Mouse (Mus musculus) cerebellum, adult 11 months (tissue): ENCODE measurements around the gene Defb13.
"Not testable (repeated sequence)": the region's sequence is repeated elsewhere in the genome, so short reads cannot be mapped to it uniquely, and the experiment has no call there.

Experiments
- DNase-seq: peaks from one replicate; pipeline ENCODE4 v3.0.0; 2022

Gene Defb13

DNA sequence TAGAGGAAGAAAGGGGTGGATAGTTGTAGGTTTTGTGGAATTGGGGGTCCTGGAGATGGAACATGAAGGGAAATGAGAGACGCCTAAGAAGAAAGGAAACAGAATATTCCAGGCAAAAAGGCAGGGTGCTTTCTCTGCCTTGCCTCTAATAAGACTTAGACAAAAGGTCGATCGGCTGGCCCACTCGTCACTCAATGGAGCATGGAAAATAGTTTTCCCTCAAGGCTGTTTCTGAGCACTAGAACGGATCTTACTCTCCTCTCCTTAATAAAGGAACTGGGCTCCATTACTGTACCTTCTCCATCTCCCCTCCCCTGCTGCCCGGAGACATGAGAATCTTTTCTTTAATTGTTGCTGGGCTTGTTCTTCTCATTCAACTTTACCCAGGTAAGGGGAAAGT lies at the start of gene Defb13:
Defb13 (plus strand) TSS at position 301 of the 400 bp plus-strand sequence.
- DNase-seq: no peak

DNA sequence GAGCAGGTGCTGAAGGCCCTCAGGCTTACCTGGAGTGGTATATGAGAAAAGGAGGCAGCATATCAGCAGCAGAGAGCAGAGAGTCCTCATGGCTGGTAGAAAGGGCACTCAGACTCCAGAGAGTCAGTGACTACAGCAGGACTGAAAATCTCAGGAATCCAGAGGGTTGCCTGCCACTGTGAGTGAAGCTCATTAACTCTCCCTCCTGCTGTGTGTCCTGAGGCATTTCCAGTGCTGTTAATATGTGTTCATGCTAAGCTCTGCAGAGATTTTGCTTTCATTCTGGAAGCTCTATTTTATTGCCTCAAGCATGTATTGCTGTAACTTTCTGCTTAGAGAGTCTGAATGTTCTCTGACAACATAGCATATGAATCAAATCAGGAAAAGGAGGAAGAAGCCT lies 40.3 kb upstream of the Defb13 start, which contains the start of gene Defb11:
Defb11 (minus strand) TSS at position 123 of the 400 bp plus-strand sequence.
- not testable (repeated sequence) for DNase-seq

DNA sequence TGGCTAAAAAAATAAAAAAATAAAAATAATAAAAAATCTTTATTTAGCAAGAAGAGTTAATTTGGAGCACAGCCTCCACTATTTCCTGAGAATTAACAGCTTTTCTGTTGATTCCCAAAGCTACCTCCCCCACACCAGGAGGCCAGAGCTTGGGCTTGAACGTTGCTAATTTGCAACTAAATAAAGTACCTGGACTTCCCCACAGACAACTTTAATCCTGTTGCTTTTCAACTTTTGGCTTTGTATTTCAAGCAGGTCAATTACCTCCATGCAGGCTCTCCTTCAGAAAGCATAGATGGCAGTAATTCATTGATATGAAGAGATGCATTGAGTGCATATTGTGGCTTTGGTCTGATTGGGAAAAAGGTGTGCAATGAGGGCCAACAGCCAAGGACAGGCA lies 34.6 kb upstream of the Defb13 start:
- no peak for DNase-seq

DNA sequence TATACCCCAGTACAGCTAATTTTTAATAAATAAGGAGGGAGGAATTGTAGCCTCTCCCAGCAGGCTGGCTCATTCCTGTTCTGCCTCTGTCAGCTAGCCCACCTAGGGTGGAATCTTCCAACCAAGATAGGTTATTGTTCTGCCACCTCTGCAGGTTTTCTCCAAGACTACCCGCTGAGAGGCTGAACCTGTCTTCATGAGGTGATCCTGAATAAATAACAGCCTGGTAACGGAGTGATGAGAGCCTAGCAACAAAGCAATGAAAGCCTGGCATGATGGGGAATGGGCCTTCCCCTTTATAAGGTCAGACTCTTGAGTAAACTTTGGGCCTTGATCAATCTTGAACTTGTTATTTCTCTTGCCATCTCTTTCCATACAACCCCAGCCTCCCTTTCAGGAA lies 34.0 kb upstream of the Defb13 start:
- no peak for DNase-seq

DNA sequence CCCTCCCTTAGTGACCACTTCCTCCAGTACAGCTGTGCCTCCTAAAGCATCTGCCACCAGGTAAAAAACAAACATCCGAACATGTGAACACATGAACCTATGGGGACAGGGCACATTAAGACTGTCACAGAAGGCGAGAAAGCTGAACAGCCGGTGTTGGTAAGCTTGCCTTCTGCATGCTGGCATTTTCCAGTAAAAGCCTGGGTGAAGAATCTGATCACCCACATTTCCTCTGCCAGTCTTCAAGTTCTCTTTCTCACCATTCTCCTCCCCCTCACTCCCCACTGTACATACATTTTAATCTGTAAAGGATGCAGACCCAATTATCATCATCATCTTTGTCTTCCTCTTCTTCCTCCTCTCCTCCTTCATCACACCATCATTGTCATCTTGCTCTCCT lies 30.9 kb upstream of the Defb13 start:
- DNase-seq: no peak

GRCm38 (mm10) chr8:21930754-21931153 lies 15.8 kb upstream of the Defb13 start:
- not testable (repeated sequence) for DNase-seq

- DNase-seq: no peak
Measured at GRCm38 (mm10) chr8:21932610-21933009, 14.0 kb upstream of the Defb13 start, which contains the start of gene Defb15. Gene Defb15 (minus strand): TSS chr8:21932710.

DNA sequence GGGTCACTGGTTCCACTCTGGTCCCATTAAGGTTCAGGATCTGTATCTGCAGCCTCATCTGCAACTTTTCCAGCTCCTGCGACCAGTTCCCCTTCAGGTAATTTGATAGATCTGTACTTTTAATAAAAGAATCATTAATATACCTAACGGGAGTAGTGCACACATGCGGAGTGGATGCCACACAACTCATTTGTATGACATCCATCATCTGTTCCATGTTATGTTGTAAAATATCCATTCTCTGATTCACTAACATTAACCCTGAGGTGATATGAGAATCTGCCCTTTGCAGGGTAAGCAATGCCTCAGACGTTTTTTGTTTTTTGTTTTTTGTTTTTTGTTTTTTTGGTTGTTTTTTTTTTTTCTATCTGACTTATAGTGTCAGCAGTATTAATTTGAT lies 8.5 kb upstream of the Defb13 start, which contains the start of gene Defb35:
Defb35 (plus strand) TSS at position 301 of the 400 bp plus-strand sequence.
- not testable (repeated sequence) for DNase-seq

GRCm38 (mm10) chr8:21947311-21948017 lies 902 bp downstream of the Defb13 start:
- DNase-seq: no peak

DNA sequence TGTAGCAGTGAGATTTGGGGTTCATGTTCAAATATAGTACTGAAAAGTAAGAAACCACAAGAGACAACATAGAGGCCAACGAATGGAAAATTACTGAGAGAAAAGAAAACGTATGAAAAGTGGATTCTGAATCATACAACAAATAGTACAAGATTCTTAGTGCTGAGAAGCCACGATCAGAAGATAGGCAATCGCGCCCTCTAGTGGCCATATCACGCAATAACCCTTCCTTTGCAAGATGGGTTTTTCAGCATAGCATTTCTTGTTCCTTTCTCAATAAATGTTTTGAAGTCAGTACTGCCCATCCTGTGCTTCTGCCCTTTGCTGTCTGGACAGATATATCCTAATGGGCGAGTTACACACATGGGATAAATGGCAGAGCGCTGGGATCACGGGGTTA lies 8.8 kb downstream of the Defb13 start:
- peak; percentile 4 for DNase-seq

DNA sequence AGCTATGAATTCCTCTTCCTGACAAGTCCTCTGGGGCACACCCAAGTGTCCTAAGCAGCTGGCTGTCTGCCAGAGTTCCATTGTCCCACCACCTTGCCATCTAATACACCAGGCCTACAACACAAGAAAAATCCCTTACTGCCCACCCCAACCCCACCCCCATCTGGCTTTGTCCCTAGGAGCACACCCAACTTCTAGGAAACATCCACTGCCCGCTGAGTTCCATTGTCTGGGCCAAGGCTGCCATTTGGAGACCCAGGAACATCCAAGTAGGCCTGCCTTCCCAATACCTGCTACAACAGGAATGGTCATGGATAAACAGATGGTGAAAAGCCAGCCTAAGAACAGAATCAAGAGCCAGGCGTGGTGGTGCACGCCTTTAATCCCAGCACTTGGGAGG lies 9.8 kb downstream of the Defb13 start:
- DNase-seq: no peak

GRCm38 (mm10) chr8:21958414-21958813 lies 11.9 kb downstream of the Defb13 start, which contains the start of gene Fam90a1a:
Gene Fam90a1a (plus strand): TSS chr8:21958714.
- no peak for DNase-seq

- no peak for DNase-seq
Measured at GRCm38 (mm10) chr8:21966646-21967045, 20.1 kb downstream of the Defb13 start.

DNA sequence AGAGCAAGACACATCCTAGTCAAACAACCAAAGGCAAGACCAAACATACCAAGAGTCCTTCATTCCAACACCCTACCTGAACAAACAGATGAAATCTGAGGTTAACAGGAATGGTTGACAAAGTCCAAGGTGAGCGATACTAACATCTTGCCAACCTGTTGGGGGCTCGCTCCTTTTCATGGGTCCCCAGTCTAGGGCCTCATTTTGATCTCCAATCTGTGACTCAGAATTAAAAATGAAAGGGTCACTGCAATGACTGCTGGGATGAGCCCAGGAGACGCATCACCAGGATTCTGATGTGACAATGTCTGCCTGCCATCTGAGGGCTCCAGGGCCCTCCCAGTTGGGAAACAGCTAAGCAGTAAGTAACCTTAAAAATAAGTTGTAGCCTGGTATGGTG lies 22.9 kb downstream of the Defb13 start, which contains the start of gene Ccdc70:
Ccdc70 (plus strand) TSS at position 301 of the 400 bp plus-strand sequence.
- DNase-seq: no peak

GRCm38 (mm10) chr8:21978193-21978592 lies 31.6 kb downstream of the Defb13 start:
- DNase-seq: no peak

DNA sequence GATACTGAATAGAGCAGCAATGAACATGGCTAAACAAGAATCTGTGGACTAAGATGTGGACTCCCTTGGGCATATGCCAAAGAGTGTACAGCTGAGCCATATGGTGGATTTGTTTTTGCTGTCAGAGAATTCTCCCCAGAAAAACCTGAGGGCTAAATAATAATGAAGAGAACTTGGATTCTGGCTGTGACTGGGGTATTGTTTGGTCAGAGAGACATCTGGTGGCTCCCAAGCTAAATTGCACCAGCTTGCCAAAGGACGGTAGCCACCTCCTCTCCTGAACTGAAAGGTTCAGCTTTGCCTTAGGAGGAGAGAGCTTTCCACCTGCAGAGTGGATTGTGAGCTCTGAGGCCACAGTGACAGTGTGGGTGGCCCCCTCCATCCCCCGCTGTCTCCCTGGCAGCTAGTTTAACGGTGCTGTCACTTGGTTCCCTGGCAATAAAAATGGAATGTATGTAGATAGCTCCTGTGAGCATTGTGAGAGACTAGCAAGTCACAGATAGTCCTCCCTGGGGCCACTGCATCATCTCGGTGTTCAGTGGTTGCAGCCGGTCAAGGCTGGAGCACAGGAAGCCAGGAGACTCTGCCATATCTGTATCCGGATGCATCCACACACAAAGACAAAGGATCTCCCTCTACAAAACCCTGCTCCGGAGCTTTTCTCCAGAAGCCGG lies 35.2 kb downstream of the Defb13 start:
- peak; percentile 11 for DNase-seq

DNA sequence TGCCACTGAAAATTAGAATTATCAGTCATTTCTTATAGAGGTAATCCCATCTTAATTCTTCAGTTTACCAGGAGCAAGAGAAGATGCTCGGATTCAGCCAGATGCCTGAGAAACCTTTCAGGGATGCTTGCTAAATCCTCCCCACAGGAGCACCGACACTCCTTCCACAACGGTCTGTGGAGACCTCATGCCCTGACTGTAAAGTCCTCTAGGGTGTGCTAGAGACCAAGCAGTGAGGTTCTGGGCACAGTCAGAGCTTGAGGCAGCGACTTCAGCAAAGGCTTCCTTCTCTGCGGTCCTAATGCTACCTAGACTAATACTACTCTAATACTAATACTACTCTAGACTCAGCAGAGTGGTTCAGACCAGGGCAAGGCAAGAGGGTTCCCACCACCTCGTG lies 45.6 kb downstream of the Defb13 start:
- DNase-seq: peak; percentile 37

DNA sequence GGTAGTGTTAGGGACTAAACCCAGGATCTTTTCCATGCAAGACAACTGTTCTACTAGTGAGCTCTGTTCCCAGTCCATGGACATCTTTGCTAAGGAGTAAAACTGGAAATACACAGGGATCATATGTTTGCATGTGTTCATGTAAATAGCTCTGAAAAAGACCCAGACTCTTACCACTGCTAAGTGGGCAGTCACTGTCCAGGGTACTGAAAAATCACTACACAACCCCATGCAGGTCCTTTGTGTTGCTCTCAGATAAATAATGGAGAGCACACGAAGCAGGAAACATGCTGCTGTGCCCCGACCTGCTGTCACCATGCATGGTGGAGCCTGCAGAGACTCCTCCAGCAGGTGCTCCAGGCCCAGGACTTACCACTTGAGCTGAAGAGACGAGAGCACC lies 48.6 kb downstream of the Defb13 start:
- no peak for DNase-seq
